Mouse (Mus musculus) hindbrain, embryonic 14.5 days (tissue): ENCODE results near the gene Gpnmb. TPM values are rescaled to one million over a fixed set of nuclear protein-coding genes. Genes with fewer than 3 reads are reported as not detected.

Experiments
- ATAC-seq: fragments of 200-750 bp; cut with Nextera tagmentation; 2 replicates; pipeline ENCODE4 v1.8.0; 2017; ENCODE audit warnings: moderate number of reproducible peaks, mild to moderate bottlenecking, moderate TSS enrichment, moderate library complexity; ENCODE audit not compliant: low FRiP score
- DNase-seq: peaks from one replicate; pipeline ENCODE4 v3.0.0-alpha.2; 2015; ENCODE audit warnings: low spot score
- H3K27ac ChIP-seq: fragments of 300-500 bp; sonication (generic); 2 replicates; pipeline ENCODE4 v1.5.1; 2014; ENCODE audit warnings: mild to moderate bottlenecking, moderate library complexity
- H3K27me3 ChIP-seq: fragments of 300-500 bp; sonication (generic); 2 replicates; pipeline ENCODE4 v1.6.1; 2014; ENCODE audit warnings: mild to moderate bottlenecking, low read length, mixed read lengths; ENCODE audit not compliant: control insufficient read depth, insufficient read depth
- H3K36me3 ChIP-seq: fragments of 300-500 bp; sonication (generic); replicated peaks from 2 replicates; pipeline ENCODE4 v1.6.1; 2014; ENCODE audit not compliant: control insufficient read depth, insufficient read depth
- H3K4me1 ChIP-seq: fragments of 300-500 bp; sonication (generic); replicated peaks from 2 replicates; pipeline ENCODE4 v1.6.1; 2014; ENCODE audit warnings: antibody characterized with exemption, low read length, mixed read lengths; ENCODE audit not compliant: control insufficient read depth, insufficient read depth
- H3K4me2 ChIP-seq: fragments of 300-500 bp; sonication (generic); replicated peaks from 2 replicates; pipeline ENCODE4 v1.6.1; 2014; ENCODE audit warnings: mild to moderate bottlenecking, moderate library complexity
- H3K4me3 ChIP-seq: fragments of 300-500 bp; sonication (generic); replicated peaks from 2 replicates; pipeline ENCODE4 v1.5.1; 2014; ENCODE audit warnings: mild to moderate bottlenecking, low read length
- H3K9ac ChIP-seq: fragments of 300-500 bp; sonication (generic); 2 replicates; pipeline ENCODE4 v1.6.1; 2014
- H3K9me3 ChIP-seq: fragments of 300-500 bp; sonication (generic); 2 replicates; pipeline ENCODE4 v1.6.1; 2016; ENCODE audit warnings: low read length; ENCODE audit not compliant: control insufficient read depth
- whole genome bisulfite sequencing: fragments of 180-500 bp; shearing (Covaris S2); extraction: QIAGEN DNeasy Blood & Tissue Kit; methylation state at CpG from one replicate; pipeline ENCODE4 v1.1.7; 2014; 5-methylcytosine and 5-hydroxymethylcytosine counted together
- polyA plus RNA-seq: library from polyadenylated mRNA; unstranded; fragments of >200 nt; fragmentation: Nextera tagmentation; extraction: Ambion mirVana; gene quantifications from 2 replicates; pipeline ENCODE4 v1.2.1, GENCODE M21; 2014

The Gpnmb gene
- polyA plus RNA-seq, 1 experiment from 2014 or later = 0.32 TPM

GRCm38 (mm10) chr6:49099086-49099485 lies 62.7 kb downstream of the Gpnmb start:
- Histone ChIP-seq H3K27me3 (no peaks in the 10 kb centered on the region), H3K9ac (no peak overlapping the region), H3K4me2 (no peak overlapping the region), H3K9me3 (no peaks in the 10 kb centered on the region), H3K27ac (no peak overlapping the region), H3K36me3 (peaks cover 63% of the 10 kb centered on the region), H3K4me1 (peaks cover 13% of the 10 kb centered on the region; the same call in 1 of the 2 replicates), H3K4me3 (no peak overlapping the region)
- DNase-seq = no peak
- ATAC-seq = no peak
- 83% methylated on average over 1 of the region's 1 CpGs for WGBS

- no peaks in the 10 kb centered on the region for H3K9me3 ChIP-seq
- no peaks in the 10 kb centered on the region for H3K4me1 ChIP-seq
- WGBS = 86% methylated on average over 15 of the region's 15 CpGs
- no peaks in the 10 kb centered on the region for H3K27me3 ChIP-seq
- DNase-seq (no peak), ATAC-seq (no peak)
- no peak overlapping the region for H3K27ac ChIP-seq
- H3K4me3 ChIP-seq = no peak overlapping the region
- H3K36me3 ChIP-seq = peaks cover 52% of the 10 kb centered on the region
- H3K9ac ChIP-seq = no peak overlapping the region
- no peak overlapping the region for H3K4me2 ChIP-seq
These were observed 70.6 kb downstream of the Gpnmb start for GRCm38 (mm10) chr6:49106746-49107500.

- Histone ChIP-seq H3K4me1 (no peaks in the 10 kb centered on the region), H3K27ac (no peak overlapping the region), H3K4me3 (no peak overlapping the region), H3K4me2 (no peak overlapping the region), H3K9me3 (no peaks in the 10 kb centered on the region), H3K27me3 (no peaks in the 10 kb centered on the region), H3K36me3 (peaks cover 30% of the 10 kb centered on the region), H3K9ac (no peak overlapping the region)
- DNase-seq (no peak), ATAC-seq (no peak)
- 94% methylated on average over 2 of the region's 2 CpGs for WGBS
These were observed 72.8 kb downstream of the Gpnmb start for GRCm38 (mm10) chr6:49109196-49109595.

- no peak overlapping the region for H3K27ac ChIP-seq
- H3K27me3 ChIP-seq = no peaks in the 10 kb centered on the region
- H3K9me3 ChIP-seq = no peaks in the 10 kb centered on the region
- no peak overlapping the region for H3K4me2 ChIP-seq
- H3K36me3 ChIP-seq = peaks cover 17% of the 10 kb centered on the region; the same call in 1 of the 2 replicates
- no peak overlapping the region for H3K4me3 ChIP-seq
- no peak for DNase-seq
- WGBS = 81% methylated on average over 7 of the region's 7 CpGs
- H3K9ac ChIP-seq = no peak overlapping the region
- no peaks in the 10 kb centered on the region for H3K4me1 ChIP-seq
- ATAC-seq = no peak
These were observed 77.5 kb downstream of the Gpnmb start for GRCm38 (mm10) chr6:49113895-49114294.

GRCm38 (mm10) chr6:49114457-49114856 lies 78.1 kb downstream of the Gpnmb start:
- DNase-seq (no peak), ATAC-seq (no peak)
- no peak overlapping the region for H3K27ac ChIP-seq
- no peak overlapping the region for H3K9ac ChIP-seq
- WGBS = 94% methylated on average over 6 of the region's 6 CpGs
- no peak overlapping the region for H3K4me3 ChIP-seq
- no peaks in the 10 kb centered on the region for H3K9me3 ChIP-seq
- H3K36me3 ChIP-seq = peaks cover 16% of the 10 kb centered on the region; the same call in 1 of the 2 replicates
- no peaks in the 10 kb centered on the region for H3K27me3 ChIP-seq
- no peaks in the 10 kb centered on the region for H3K4me1 ChIP-seq
- no peak overlapping the region for H3K4me2 ChIP-seq

- WGBS = 73% methylated on average over 5 of the region's 5 CpGs
- no peak overlapping the region for H3K27ac ChIP-seq
- peaks cover 16% of the 10 kb centered on the region; the same call in 1 of the 2 replicates for H3K36me3 ChIP-seq
- no peaks in the 10 kb centered on the region; the same call in 1 of the 2 replicates for H3K4me1 ChIP-seq
- no peak overlapping the region for H3K4me2 ChIP-seq
- H3K9me3 ChIP-seq = no peaks in the 10 kb centered on the region
- H3K4me3 ChIP-seq = no peak overlapping the region
- DNase-seq (no peak), ATAC-seq (no peak)
- no peak overlapping the region for H3K9ac ChIP-seq
- H3K27me3 ChIP-seq = no peaks in the 10 kb centered on the region
These were observed 79.2 kb downstream of the Gpnmb start for GRCm38 (mm10) chr6:49115550-49115949.

- H3K4me2 ChIP-seq = no peak overlapping the region
- no peak overlapping the region for H3K9ac ChIP-seq
- H3K4me1 ChIP-seq = no peaks in the 10 kb centered on the region; the same call in 1 of the 2 replicates
- no peak overlapping the region for H3K4me3 ChIP-seq
- no peak overlapping the region for H3K27ac ChIP-seq
- WGBS = 95% methylated on average over 8 of the region's 8 CpGs
- H3K36me3 ChIP-seq = peaks cover 16% of the 10 kb centered on the region; the same call in 1 of the 2 replicates
- no peak for DNase-seq
- ATAC-seq = no peak
- no peaks in the 10 kb centered on the region for H3K9me3 ChIP-seq
- H3K27me3 ChIP-seq = no peaks in the 10 kb centered on the region
These were observed 79.9 kb downstream of the Gpnmb start for GRCm38 (mm10) chr6:49116241-49116640.

GRCm38 (mm10) chr6:49118446-49118845 lies 82.1 kb downstream of the Gpnmb start:
- Histone ChIP-seq H3K9me3 (no peaks in the 10 kb centered on the region), H3K36me3 (peaks cover 16% of the 10 kb centered on the region; the same call in 1 of the 2 replicates), H3K27ac (no peak overlapping the region), H3K9ac (no peak overlapping the region), H3K4me3 (no peak overlapping the region), H3K27me3 (no peaks in the 10 kb centered on the region), H3K4me1 (no peaks in the 10 kb centered on the region; the same call in 1 of the 2 replicates), H3K4me2 (no peak overlapping the region)
- 79% methylated on average over 8 of the region's 8 CpGs for WGBS
- DNase-seq (no peak), ATAC-seq (no peak)

GRCm38 (mm10) chr6:49119462-49120135 lies 83.3 kb downstream of the Gpnmb start:
- Histone ChIP-seq H3K4me2 (no peak overlapping the region), H3K9ac (no peak overlapping the region), H3K4me1 (no peaks in the 10 kb centered on the region; the same call in 1 of the 2 replicates), H3K27ac (no peak overlapping the region), H3K27me3 (no peaks in the 10 kb centered on the region), H3K9me3 (no peaks in the 10 kb centered on the region), H3K36me3 (peaks cover 16% of the 10 kb centered on the region; the same call in 1 of the 2 replicates), H3K4me3 (no peak overlapping the region)
- ATAC-seq (no peak), DNase-seq (no peak)
- WGBS = 83% methylated on average over 1 of the region's 1 CpGs
